Mouse (Mus musculus): ENCODE results near the gene Zhx3. TPM values are rescaled to one million over a fixed set of nuclear protein-coding genes. Genes with fewer than 3 reads are reported as not detected.

Gene Zhx3
- polyA plus RNA-seq, 1 experiment: 19.8 TPM

DNA sequence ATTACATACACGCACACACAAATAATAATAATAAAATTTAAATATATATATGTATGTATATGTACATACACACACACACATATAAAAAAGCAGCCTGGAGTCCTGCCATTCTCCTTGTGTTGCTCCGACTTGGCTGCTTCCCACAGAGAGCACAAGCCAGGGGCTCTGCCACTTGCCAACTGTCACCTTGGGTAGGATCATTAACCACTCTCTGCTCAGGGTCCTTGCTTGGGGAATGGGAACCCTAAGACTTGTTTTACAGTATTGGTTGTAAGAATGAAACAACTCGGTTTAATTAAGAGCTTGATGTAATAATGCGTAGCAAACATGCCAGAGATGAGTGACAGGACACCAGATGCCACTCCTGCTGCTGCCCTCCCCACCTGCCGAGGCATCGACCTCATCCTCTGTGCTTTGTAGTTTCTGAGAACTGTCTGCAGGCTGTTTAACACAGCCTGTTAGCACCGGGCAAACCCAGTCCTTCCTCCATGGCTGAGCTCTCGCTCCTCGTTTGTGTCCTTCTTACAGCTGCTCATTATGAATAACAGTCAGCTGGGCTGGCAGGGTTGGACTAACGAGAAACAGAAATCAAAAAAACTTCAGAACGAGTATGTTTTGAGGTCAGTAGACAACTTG, 132.2 kb downstream of the Zhx3 start:
- H3K27ac ChIP-seq (ENCODE audit: insufficient read depth, low read length): 0 out of 2 replicates have a peak overlapping the region, but pooled peaks have one; percentile 34
- no peak for TF ChIP-seq POLR2A (IDR thresholded peaks at IDR 0.05; ENCODE audit: extremely low read depth, insufficient read depth, low read length)
- TF ChIP-seq CTCF (IDR thresholded peaks at IDR 0.05; ENCODE audit: extremely low read depth, insufficient read depth, low read length): no peak
- H3K4me3 ChIP-seq (ENCODE audit: insufficient read depth, low read length): no peak overlapping the region
- peaks cover 24% of the 10 kb centered on the region for H3K4me1 ChIP-seq (ENCODE audit: control insufficient read depth, insufficient read depth, low read length)

DNA sequence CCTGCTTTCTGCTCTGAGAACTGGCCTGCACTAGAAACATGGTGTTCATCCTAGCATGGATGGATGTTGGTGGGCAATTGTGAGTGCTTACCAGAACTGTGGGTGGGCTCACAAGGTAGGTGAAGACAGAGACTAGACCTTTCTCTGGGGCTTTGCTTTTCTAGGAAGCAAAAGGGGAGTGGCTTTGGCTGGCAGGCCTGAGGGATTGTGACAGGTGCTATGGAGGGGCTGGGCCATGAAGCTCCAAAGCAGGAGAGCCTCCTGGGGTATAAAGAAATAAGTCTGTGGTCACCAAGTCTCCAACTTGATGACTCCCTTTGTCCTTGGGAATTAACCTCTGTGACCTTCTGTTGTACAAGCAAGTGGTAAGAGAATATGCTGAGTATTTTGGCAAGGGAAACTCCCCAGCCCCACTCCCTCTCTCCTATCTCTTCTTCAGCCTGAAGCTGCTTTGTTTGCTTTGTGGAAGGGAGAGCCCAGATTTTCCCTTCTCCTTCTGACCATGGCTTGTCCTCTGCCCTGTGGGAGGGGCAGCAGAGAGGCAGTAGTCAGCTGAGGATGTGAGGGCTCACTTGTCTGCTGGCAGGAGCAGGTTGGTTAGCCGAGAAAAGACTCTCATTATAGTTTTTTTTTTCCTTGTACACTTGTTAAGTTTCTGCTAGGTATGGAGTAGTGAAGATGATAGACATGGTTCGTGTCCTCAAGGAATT, 133.0 kb downstream of the Zhx3 start:
- TF ChIP-seq POLR2A (IDR thresholded peaks at IDR 0.05; ENCODE audit: extremely low read depth, insufficient read depth, low read length) (no peak), CTCF (IDR thresholded peaks at IDR 0.05; ENCODE audit: extremely low read depth, insufficient read depth, low read length) (no peak)
- H3K27ac ChIP-seq (ENCODE audit: insufficient read depth, low read length): no peak overlapping the region
- H3K4me1 ChIP-seq (ENCODE audit: control insufficient read depth, insufficient read depth, low read length): peaks cover 20% of the 10 kb centered on the region
- no peak overlapping the region for H3K4me3 ChIP-seq (ENCODE audit: insufficient read depth, low read length)

DNA sequence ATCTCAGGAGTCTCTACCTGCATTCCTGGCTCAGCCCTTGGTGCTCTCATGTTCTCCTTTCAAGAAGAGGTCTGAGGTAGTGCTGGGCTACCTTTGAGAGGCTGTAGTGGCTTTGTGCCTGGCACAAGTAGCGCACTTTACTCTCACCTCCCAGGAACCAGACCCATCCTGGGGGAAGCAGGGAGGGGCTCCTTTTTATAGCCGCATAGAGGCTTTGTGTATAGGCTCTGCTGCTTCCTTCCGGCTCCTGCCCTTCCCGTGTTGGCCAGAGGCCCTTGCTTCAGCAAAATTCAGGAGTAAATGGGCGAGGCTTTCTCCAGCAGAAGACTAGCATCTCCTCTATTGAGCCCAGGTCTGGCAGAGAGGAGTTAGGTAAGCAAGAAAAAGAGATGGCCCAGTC, 134.4 kb downstream of the Zhx3 start:
- H3K4me3 ChIP-seq (ENCODE audit: insufficient read depth, low read length): no peak overlapping the region
- H3K27ac ChIP-seq (ENCODE audit: insufficient read depth, low read length): peak overlapping the region; percentile 42; the same call in 1 of the 2 replicates
- H3K4me1 ChIP-seq (ENCODE audit: control insufficient read depth, insufficient read depth, low read length): peaks cover 18% of the 10 kb centered on the region
- TF ChIP-seq CTCF (IDR thresholded peaks at IDR 0.05; ENCODE audit: extremely low read depth, insufficient read depth, low read length): no peak
- TF ChIP-seq POLR2A (IDR thresholded peaks at IDR 0.05; ENCODE audit: extremely low read depth, insufficient read depth, low read length): no peak

DNA sequence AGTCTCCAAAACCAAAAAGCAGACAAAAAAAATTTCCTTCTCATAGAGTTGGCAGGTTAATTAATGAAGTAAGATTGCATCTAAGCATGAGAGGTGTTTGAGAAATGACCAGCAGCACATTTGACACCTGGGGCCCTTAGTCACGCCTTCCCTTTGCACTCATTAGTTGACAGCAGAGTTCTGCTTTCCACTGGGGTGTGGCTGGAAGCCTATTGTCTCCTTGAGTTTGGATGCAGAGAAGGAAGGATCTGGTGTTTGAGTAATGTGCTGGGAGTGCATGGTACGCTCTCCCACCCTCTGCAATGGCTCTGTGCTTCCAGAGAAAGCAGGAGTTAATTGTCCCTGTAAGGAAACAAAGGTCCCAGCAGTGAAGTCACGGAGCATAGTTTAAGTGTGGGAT, 136.3 kb downstream of the Zhx3 start:
- Histone ChIP-seq H3K4me3 (ENCODE audit: insufficient read depth, low read length) (no peak overlapping the region), H3K27ac (ENCODE audit: insufficient read depth, low read length) (no peak overlapping the region), H3K4me1 (ENCODE audit: control insufficient read depth, insufficient read depth, low read length) (peaks cover 12% of the 10 kb centered on the region)
- TF ChIP-seq POLR2A (IDR thresholded peaks at IDR 0.05; ENCODE audit: extremely low read depth, insufficient read depth, low read length): no peak
- TF ChIP-seq CTCF (IDR thresholded peaks at IDR 0.05; ENCODE audit: extremely low read depth, insufficient read depth, low read length): no peak

DNA sequence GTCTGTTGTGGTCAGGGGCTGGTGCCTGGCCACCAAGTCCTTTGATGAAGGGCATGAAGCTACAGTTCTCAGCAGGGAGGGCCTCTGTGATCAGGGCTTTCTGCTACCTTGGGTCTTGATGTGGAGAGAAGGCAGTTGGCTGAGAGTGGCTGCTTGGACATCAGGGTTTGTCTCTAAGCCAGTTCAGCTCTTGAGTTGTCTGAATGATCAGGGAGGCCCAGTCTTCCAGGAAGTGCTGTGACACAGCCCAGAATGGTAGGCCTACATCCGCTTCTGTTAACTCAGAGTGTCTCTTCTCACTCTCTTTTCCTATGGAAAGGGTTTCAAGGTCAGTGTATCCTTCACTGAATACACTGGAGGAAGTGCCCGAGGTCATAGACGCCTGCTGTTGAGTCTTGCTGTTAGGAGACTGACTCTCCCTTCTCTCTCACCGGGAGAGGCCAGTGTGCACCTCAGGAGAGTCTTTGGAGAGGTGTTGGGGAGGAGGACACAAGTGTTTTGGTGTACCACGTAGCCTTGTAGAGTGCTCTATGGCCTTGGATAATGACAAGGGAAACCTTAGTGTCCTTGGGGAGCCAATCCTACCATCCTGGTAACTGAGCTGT, 137.0 kb downstream of the Zhx3 start:
- TF ChIP-seq POLR2A (IDR thresholded peaks at IDR 0.05; ENCODE audit: extremely low read depth, insufficient read depth, low read length): no peak
- no peak overlapping the region for H3K27ac ChIP-seq (ENCODE audit: insufficient read depth, low read length)
- no peak overlapping the region for H3K4me3 ChIP-seq (ENCODE audit: insufficient read depth, low read length)
- H3K4me1 ChIP-seq (ENCODE audit: control insufficient read depth, insufficient read depth, low read length): peaks cover 12% of the 10 kb centered on the region

DNA sequence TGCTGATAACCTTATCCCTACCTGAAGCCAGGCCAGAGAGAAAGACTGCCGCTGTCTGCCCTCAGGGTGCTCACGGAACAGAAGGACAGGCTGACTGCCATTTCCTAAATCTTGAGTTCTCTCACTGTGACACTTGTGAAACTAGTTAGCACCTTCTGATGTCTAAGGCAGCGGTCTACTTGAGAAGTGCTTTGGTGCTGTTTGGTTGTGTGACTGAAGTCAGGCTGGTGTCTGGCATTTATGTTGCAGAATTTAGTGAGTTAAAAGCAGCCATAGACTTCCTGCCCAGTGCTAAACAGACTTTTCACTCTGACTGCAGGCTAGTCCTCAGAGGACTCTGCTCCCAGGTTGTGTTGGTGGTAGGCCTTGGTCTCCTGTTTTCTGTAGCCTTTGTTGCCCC, 138.5 kb downstream of the Zhx3 start:
- H3K4me1 ChIP-seq (ENCODE audit: control insufficient read depth, insufficient read depth, low read length): peaks cover 8% of the 10 kb centered on the region
- TF ChIP-seq CTCF (IDR thresholded peaks at IDR 0.05; ENCODE audit: extremely low read depth, insufficient read depth, low read length): no peak
- no peak for TF ChIP-seq POLR2A (IDR thresholded peaks at IDR 0.05; ENCODE audit: extremely low read depth, insufficient read depth, low read length)
- H3K27ac ChIP-seq (ENCODE audit: insufficient read depth, low read length): no peak overlapping the region
- no peak overlapping the region for H3K4me3 ChIP-seq (ENCODE audit: insufficient read depth, low read length)

DNA sequence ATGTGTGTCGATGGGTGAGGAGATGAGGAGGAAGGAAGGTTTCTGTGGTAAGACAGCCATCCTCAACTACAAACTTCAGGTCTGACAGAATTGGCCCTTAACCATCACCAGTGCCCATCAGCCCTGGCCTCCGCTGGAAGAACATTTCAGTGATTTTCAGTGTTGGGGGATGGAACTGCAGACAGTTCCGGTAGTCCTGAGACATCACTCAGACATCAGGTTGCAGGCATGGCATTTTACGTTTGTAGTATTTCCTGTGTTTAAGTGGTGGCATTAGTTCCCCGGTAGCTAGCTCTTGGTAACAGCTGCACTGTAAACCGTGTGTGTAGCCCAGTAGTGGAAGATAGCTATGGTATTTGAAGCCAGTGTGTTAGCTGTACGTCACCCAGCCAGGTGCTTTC, 139.7 kb downstream of the Zhx3 start:
- H3K27ac ChIP-seq (ENCODE audit: insufficient read depth, low read length): no peak overlapping the region
- TF ChIP-seq CTCF (IDR thresholded peaks at IDR 0.05; ENCODE audit: extremely low read depth, insufficient read depth, low read length) (no peak), POLR2A (IDR thresholded peaks at IDR 0.05; ENCODE audit: extremely low read depth, insufficient read depth, low read length) (no peak)
- H3K4me3 ChIP-seq (ENCODE audit: insufficient read depth, low read length): peak overlapping the region; percentile 72
- H3K4me1 ChIP-seq (ENCODE audit: control insufficient read depth, insufficient read depth, low read length): peaks cover 7% of the 10 kb centered on the region

DNA sequence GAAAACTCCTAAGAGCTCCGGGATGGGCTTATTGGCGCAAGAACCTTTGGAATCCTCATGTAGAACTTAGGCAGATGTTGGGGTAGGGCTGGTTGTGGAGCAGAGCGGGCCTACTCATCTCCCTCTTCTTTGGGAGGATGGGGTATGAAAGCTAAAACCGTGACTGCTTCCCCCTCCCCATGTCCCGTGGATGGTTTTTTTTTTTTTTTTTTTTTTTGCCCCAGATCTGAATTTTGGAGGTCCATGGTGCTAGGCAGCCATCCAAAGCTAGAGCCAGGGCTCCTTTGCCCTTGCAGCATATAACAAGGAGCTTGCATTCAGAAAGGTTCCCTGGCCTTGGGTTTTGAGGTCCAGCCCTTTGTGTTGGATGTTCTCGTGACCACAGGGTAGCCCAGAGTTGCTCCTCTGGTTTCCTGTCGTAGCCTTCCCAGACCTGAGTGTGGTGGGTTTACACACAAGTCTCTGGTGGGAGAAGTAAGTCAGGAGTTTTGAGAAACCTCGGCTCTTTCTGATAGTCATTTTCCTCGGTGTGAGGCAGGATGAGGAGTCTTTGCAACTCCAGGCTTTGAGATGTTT, 140.3 kb downstream of the Zhx3 start:
- no peak for TF ChIP-seq CTCF (IDR thresholded peaks at IDR 0.05; ENCODE audit: extremely low read depth, insufficient read depth, low read length)
- H3K4me3 ChIP-seq (ENCODE audit: insufficient read depth, low read length): peak overlapping the region; percentile 72
- H3K27ac ChIP-seq (ENCODE audit: insufficient read depth, low read length): peak overlapping the region; percentile 91; the same call in 1 of the 2 replicates
- peaks cover 7% of the 10 kb centered on the region for H3K4me1 ChIP-seq (ENCODE audit: control insufficient read depth, insufficient read depth, low read length)

DNA sequence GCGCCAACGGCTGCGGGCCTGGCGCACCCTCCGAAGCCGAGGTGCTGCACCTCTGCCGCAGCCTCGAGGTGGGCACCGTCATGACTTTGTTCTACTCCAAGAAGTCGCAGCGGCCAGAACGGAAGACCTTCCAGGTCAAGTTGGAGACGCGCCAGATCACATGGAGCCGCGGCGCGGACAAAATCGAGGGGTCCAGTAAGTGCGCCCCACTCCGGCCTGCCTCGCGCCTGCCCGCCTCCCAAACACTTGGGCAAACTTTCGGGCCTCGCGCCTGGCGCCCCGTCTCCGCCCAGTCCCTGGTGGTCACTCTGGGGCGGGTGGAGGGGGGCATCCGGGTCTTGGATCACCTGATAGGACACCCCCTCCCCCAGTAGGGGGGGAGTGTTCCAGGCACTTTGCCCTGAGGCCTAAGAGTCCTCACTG, 140.9 kb downstream of the Zhx3 start:
- peak overlapping the region; percentile 91 for H3K27ac ChIP-seq (ENCODE audit: insufficient read depth, low read length)
- TF ChIP-seq CTCF (IDR thresholded peaks at IDR 0.05; ENCODE audit: extremely low read depth, insufficient read depth, low read length) (no peak), POLR2A (IDR thresholded peaks at IDR 0.05; ENCODE audit: extremely low read depth, insufficient read depth, low read length) (no peak)
- peaks cover 7% of the 10 kb centered on the region for H3K4me1 ChIP-seq (ENCODE audit: control insufficient read depth, insufficient read depth, low read length)
- H3K4me3 ChIP-seq (ENCODE audit: insufficient read depth, low read length): peak overlapping the region; percentile 72
